Mouse (Mus musculus): ENCODE data around the gene Slc45a1.

DNA sequence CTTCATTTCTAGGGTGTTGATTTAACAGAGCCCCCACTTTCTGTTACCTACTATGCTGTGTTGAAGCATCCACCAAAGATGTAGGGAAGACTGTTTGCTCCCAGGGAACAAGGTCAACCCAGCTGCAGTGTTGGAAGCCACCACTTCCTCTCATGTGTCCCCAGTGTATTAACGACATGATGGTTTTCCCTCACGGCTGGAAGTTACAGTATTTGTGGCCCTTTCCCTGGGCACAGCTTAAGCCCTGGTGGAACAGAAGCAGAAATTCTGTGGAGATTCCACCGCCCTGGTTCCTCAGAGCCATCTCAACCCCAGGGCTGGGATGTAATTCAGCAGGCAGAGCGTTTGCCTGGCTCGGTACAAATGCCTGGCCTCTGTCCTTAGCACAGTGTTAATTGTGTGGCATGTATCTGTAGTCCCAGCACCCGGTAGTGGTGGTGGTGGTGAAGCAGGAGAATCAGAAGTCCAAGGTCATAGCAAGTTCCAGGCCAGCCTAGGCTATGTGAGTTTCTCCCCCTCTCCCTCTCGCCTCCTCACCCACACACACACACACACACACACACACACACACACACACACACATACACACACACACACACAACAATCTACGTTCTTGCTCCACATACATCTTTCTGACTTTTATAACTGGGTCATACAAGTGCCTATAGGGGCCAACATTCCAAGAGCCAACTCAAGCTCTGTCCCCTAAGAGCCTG lies 34.0 kb upstream of the Slc45a1 start:
- TF ChIP-seq CTCF (IDR thresholded peaks at IDR 0.05; ENCODE audit: low read depth) (no peak), EP300 (optimal IDR thresholded peaks at IDR 0.05) (no peak)
